ENCODE assay signal across 28 mouse cellular contexts in genomic region chr8:80619787-80620186, GRCm38 (mm10). TPM values are rescaled to one million over a fixed set of nuclear protein-coding genes. Genes with fewer than 3 reads are reported as not detected.
A peak's percentile ranks its signal among the peaks of the same experiment; 100 is the strongest.
DNase-seq lines count a peak whose midpoint lies in the region; ATAC-seq lines count a peak whose summit lies in the region.
"Had no signal": no experiment of that assay in that cellular context is flagged by ENCODE, and none has a peak within 500 bp of the region (broad histone marks: within the 10 kb centered on the region; RNA-seq: fewer than 3 reads in every experiment).

No protein-coding gene starts in this region.

- peak; percentile 14 for DNase-seq in midbrain, embryonic 14.5 days
- DNase-seq in midbrain, embryonic 10.5 days (ENCODE audit: low spot score): no peak
- DNase-seq in MEL-GATA-1-ER (ENCODE audit: extremely low read depth, low read depth): peak; percentile 26
- DNase-seq in retina, postnatal 1 day: peak; percentile 31
- no peak for DNase-seq in urinary bladder, postnatal 36 days (ENCODE audit: low spot score in 2 of 2)
- no peak for DNase-seq in cerebellum, adult 9-11 months
- DNase-seq in thymus, postnatal 10 days (ENCODE audit: low spot score in 2 of 2): no peak
- DNase-seq: adrenal gland, postnatal 14 days; B cell, adult 2 months; cerebellum, adult 18-20 months; cerebellum, postnatal 10 days; gastrocnemius, postnatal 10 days; heart, adult 18-20 months had no signal

- H3K9ac ChIP-seq in midbrain, embryonic 14.5 days (replicated peaks; ENCODE audit: low read length): no peak overlapping the region
- H3K9ac ChIP-seq: embryonic facial prominence, embryonic 15.5 days; heart, embryonic 15.5 days; hindbrain, embryonic 15.5 days had no signal

- no peak for ATAC-seq in midbrain, embryonic 14.5 days (ENCODE audit: low FRiP score, low TSS enrichment)
- peak; percentile 62 for ATAC-seq in common myeloid progenitor, adult 5-6 weeks (replicated peaks; ENCODE audit: low read depth, poor library complexity, severe bottlenecking)
- ATAC-seq: CD4-positive, CD25-positive, alpha-beta regulatory T cell, adult 4 months; forebrain, embryonic 16.5 days; inflammation-experienced regulatory T-cells, adult 6 months; intestine, postnatal 0 days had no signal

- no peaks in the 10 kb centered on the region for H3K27me3 ChIP-seq in midbrain, embryonic 14.5 days (ENCODE audit: control insufficient read depth, insufficient read depth, low read length)
- peaks cover 17% of the 10 kb centered on the region for H3K27me3 ChIP-seq in midbrain, embryonic 10.5 days (ENCODE audit: low read depth, poor library complexity, severe bottlenecking)
- H3K27me3 ChIP-seq: embryonic facial prominence, embryonic 15.5 days; heart, embryonic 15.5 days; hindbrain, embryonic 15.5 days had no signal

- no peak overlapping the region for H3K27ac ChIP-seq in midbrain, embryonic 14.5 days (replicated peaks; ENCODE audit: low read depth, low read length)
- H3K27ac ChIP-seq in midbrain, embryonic 10.5 days (replicated peaks): no peak overlapping the region
- H3K27ac ChIP-seq: forebrain, embryonic 10.5 days; heart, embryonic 15.5 days; hindbrain, embryonic 10.5 days; hindbrain, embryonic 15.5 days had no signal

- no peaks in the 10 kb centered on the region for H3K36me3 ChIP-seq in midbrain, embryonic 14.5 days (ENCODE audit: control insufficient read depth, insufficient read depth, low read length)
- no peaks in the 10 kb centered on the region for H3K36me3 ChIP-seq in midbrain, embryonic 10.5 days
- H3K36me3 ChIP-seq: embryonic facial prominence, embryonic 15.5 days; forebrain, embryonic 10.5 days; heart, embryonic 15.5 days; hindbrain, embryonic 10.5 days; hindbrain, embryonic 15.5 days had no signal

- H3K9me3 ChIP-seq in midbrain, embryonic 14.5 days (ENCODE audit: control insufficient read depth, low read length): no peaks in the 10 kb centered on the region
- no peaks in the 10 kb centered on the region for H3K9me3 ChIP-seq in midbrain, embryonic 10.5 days (replicated peaks)
- H3K9me3 ChIP-seq: embryonic facial prominence, embryonic 15.5 days; forebrain, embryonic 10.5 days; heart, embryonic 15.5 days; hindbrain, embryonic 10.5 days; hindbrain, embryonic 15.5 days had no signal

- no peaks in the 10 kb centered on the region for H3K4me1 ChIP-seq in midbrain, embryonic 14.5 days (ENCODE audit: control insufficient read depth, insufficient read depth, low read length)
- peaks cover 9% of the 10 kb centered on the region; the same call in 1 of the 2 replicates for H3K4me1 ChIP-seq in midbrain, embryonic 10.5 days
- H3K4me1 ChIP-seq: embryonic facial prominence, embryonic 15.5 days; heart, embryonic 15.5 days; hindbrain, embryonic 10.5 days; hindbrain, embryonic 15.5 days had no signal

- H3K4me2 ChIP-seq in midbrain, embryonic 14.5 days (ENCODE audit: low read length): no peak overlapping the region
- H3K4me2 ChIP-seq: embryonic facial prominence, embryonic 15.5 days; heart, embryonic 11.5 days; heart, embryonic 15.5 days; hindbrain, embryonic 15.5 days had no signal

- WGBS in midbrain, embryonic 14.5 days: 13% methylated on average over 3 of the region's 3 CpGs
- 51% methylated on average over 3 of the region's 3 CpGs for WGBS in midbrain, embryonic 10.5 days

- no peak overlapping the region for H3K4me3 ChIP-seq in midbrain, embryonic 14.5 days (replicated peaks; ENCODE audit: low read depth, low read length)
- no peak overlapping the region for H3K4me3 ChIP-seq in midbrain, embryonic 10.5 days
- H3K4me3 ChIP-seq: embryonic facial prominence, embryonic 15.5 days; erythroblast, embryonic 14.5 days; forebrain, embryonic 10.5 days; heart, embryonic 15.5 days; hindbrain, embryonic 10.5 days; hindbrain, embryonic 15.5 days had no signal

RNA-seq across cellular contexts. Expression of gene Frem3, which starts 8.9 kb away (rescaled TPM):
- polyA plus RNA-seq in midbrain, embryonic 14.5 days (2014; fragmentation: Nextera tagmentation; extraction: Ambion mirVana): 0.11 TPM in 1 of 2 replicates, not detected in the other
- not detected in 2 replicates for polyA plus RNA-seq in midbrain, embryonic 10.5 days (2016; fragmentation: Nextera tagmentation; extraction: Ambion mirVana)
- total RNA-seq in common myeloid progenitor, adult 5-6 weeks (2017): not detected in 2 replicates
- total RNA-seq: adrenal gland, adult 18-20 months; adrenal gland, postnatal 14 days; gastrocnemius, postnatal 10 days; gastrocnemius, postnatal 4 days had no signal
- polyA plus RNA-seq: CD4-positive, CD25-positive, alpha-beta regulatory T cell, adult 4 months; embryonic facial prominence, embryonic 11.5 days; erythroblast, embryonic 14.5 days; forebrain, embryonic 10.5 days; inflammation-experienced regulatory T-cells, adult 6 months had no signal

Comparison
In these comparisons a context has a peak if more than half of its experiments do, and no peak if none do; other contexts are left out.
1. DNase-seq: peak in midbrain, embryonic 14.5 days (single experiment), MEL-GATA-1-ER (single experiment) and retina, postnatal 1 day (single experiment); none in midbrain, embryonic 10.5 days (single experiment), urinary bladder, postnatal 36 days (0 of 2), cerebellum, adult 9-11 months (single experiment) and thymus, postnatal 10 days (0 of 2).